Mouse (Mus musculus) spleen, adult 2 months (tissue): ENCODE data around the gene Slc6a8.

ENCODE experiments used
- CTCF ChIP-seq: fragments of 200-500 bp; IDR thresholded peaks from 2 replicates; pipeline ENCODE4 v1.5.1; 2011; ENCODE audit warnings: mild to moderate bottlenecking, inconsistent platforms; ENCODE audit not compliant: insufficient read depth, insufficient read length, insufficient replicate concordance; ENCODE audit errors: extremely low read depth
- POLR2A ChIP-seq: fragments of 200-500 bp; IDR thresholded peaks from 2 replicates; pipeline ENCODE4 v1.6.1; 2011; ENCODE audit warnings: low read depth, low read length, inconsistent platforms

GRCm38 (mm10) chrX:73717667-73718066 lies 44.7 kb downstream of the Slc6a8 start:
- TF ChIP-seq CTCF (no peak), POLR2A (peak; percentile 18; the same call in 1 of the 2 replicates)
